Mouse (Mus musculus) granulocyte monocyte progenitor cell, adult 5-6 weeks (primary cell): ENCODE results near the gene Trim75. TPM values are rescaled to one million over a fixed set of nuclear protein-coding genes. Genes with fewer than 3 reads are reported as not detected.
"Not testable (repeated sequence)": the region's sequence is repeated elsewhere in the genome, so short reads cannot be mapped to it uniquely, and the experiment has no call there.

Experiments
- ATAC-seq: replicated peaks from 2 replicates; pipeline ENCODE4 v1.8.0; 2016; ENCODE audit warnings: mild to moderate bottlenecking, moderate TSS enrichment, inconsistent platforms; ENCODE audit not compliant: poor library complexity, severe bottlenecking
- total RNA-seq, 2 experiments: library from RNA; stranded (forward) in 1 of 2; stranded (reverse) in 1 of 2; fragments of 200-712, 200-1000 nt in 1 of 2; fragments of >200 nt in 1 of 2; fragmentation: Nextera tagmentation in 1 of 2; gene quantifications; 2 replicates each; pipeline ENCODE4 v1.2.3; 2014 to 2017

The Trim75 gene
- not detected in 2 replicates for total RNA-seq (2014; fragmentation: Nextera tagmentation)
- total RNA-seq (2017): not detected in 2 replicates

- no peak for ATAC-seq
Measured at GRCm38 (mm10) chr8:64987731-64988130, at the start of gene Trim75. Gene Trim75 (minus strand): TSS chr8:64987831.

GRCm38 (mm10) chr8:65037117-65037533, 49.5 kb upstream of the Trim75 start, which contains the start of gene Apela:
Gene Apela (minus strand): TSS chr8:65037336.
- no peak for ATAC-seq

- ATAC-seq: no peak
Measured at GRCm38 (mm10) chr8:65034136-65034535, 46.5 kb upstream of the Trim75 start.

GRCm38 (mm10) chr8:65033056-65033455, 45.4 kb upstream of the Trim75 start:
- no peak for ATAC-seq

GRCm38 (mm10) chr8:65032107-65032506, 44.5 kb upstream of the Trim75 start:
- ATAC-seq: no peak

- no peak for ATAC-seq
Measured at GRCm38 (mm10) chr8:65030735-65031485, 43.3 kb upstream of the Trim75 start.

- no peak for ATAC-seq
Measured at GRCm38 (mm10) chr8:65029776-65030175, 42.1 kb upstream of the Trim75 start.

- ATAC-seq: no peak
Measured at GRCm38 (mm10) chr8:65028959-65029686, 41.5 kb upstream of the Trim75 start.

- ATAC-seq: peak; percentile 63
Measured at GRCm38 (mm10) chr8:65022485-65022884, 34.9 kb upstream of the Trim75 start.

- ATAC-seq: no peak
Measured at GRCm38 (mm10) chr8:65018423-65018822, 30.8 kb upstream of the Trim75 start, which contains the start of the genes Trim61 and Trim60. Gene Trim61 (minus strand): TSS chr8:65018523. Gene Trim60 (minus strand): TSS chr8:65018584.

GRCm38 (mm10) chr8:65007616-65008015, 20.0 kb upstream of the Trim75 start:
- ATAC-seq: not testable (repeated sequence)

- no peak for ATAC-seq
Measured at GRCm38 (mm10) chr8:64998806-64999365, 11.3 kb upstream of the Trim75 start.

GRCm38 (mm10) chr8:64983150-64983897, 4.3 kb downstream of the Trim75 start:
- no peak for ATAC-seq

- ATAC-seq: peak; percentile 53
Measured at GRCm38 (mm10) chr8:64962836-64963235, 24.8 kb downstream of the Trim75 start.

- peak; percentile 67 for ATAC-seq
Measured at GRCm38 (mm10) chr8:64959025-64959424, 28.6 kb downstream of the Trim75 start.

GRCm38 (mm10) chr8:64952101-64952500, 35.5 kb downstream of the Trim75 start:
- ATAC-seq: no peak

- no peak for ATAC-seq
Measured at GRCm38 (mm10) chr8:64948371-64948770, 39.3 kb downstream of the Trim75 start.

GRCm38 (mm10) chr8:64947698-64948034, 40.0 kb downstream of the Trim75 start:
- ATAC-seq: no peak

- ATAC-seq: peak; percentile 72
Measured at GRCm38 (mm10) chr8:64946820-64947697, 40.6 kb downstream of the Trim75 start, which contains the start of gene Tmem192. Gene Tmem192 (plus strand): TSS chr8:64947185.
